Mouse (Mus musculus): Measurements from ENCODE around the gene Gm49630. TPM values are rescaled to one million over a fixed set of nuclear protein-coding genes. Genes with fewer than 3 reads are reported as not detected.
"Not testable (repeated sequence)": the region's sequence is repeated elsewhere in the genome, so short reads cannot be mapped to it uniquely, and the experiment has no call there.

The Gm49630 gene
- polyA plus RNA-seq (2015; fragmentation: Nextera tagmentation; extraction: Ambion mirVana) = not detected in 2 replicates

GRCm38 (mm10) chr17:7371879-7372278, at the start of gene Gm49630:
TSS of gene Gm49630 (minus strand) at chr17:7371979.
- ATAC-seq; H3K4me3 ChIP-seq (ENCODE audit: low read depth, low read length): not testable (repeated sequence)

GRCm38 (mm10) chr17:7420191-7420973, 48.6 kb upstream of the Gm49630 start:
- not testable (repeated sequence) for H3K4me3 ChIP-seq (ENCODE audit: low read depth, low read length); H3K9ac ChIP-seq (ENCODE audit: low read depth, low read length); H3K27ac ChIP-seq (ENCODE audit: low read depth, low read length); H3K36me3 ChIP-seq (ENCODE audit: control insufficient read depth, insufficient read depth); H3K4me2 ChIP-seq (replicated peaks; ENCODE audit: low read depth); H3K9me3 ChIP-seq (ENCODE audit: control insufficient read depth); H3K4me1 ChIP-seq (replicated peaks; ENCODE audit: control insufficient read depth, insufficient read depth, low read length); H3K27me3 ChIP-seq (replicated peaks; ENCODE audit: control insufficient read depth, insufficient read depth, low read length)
- peak; percentile 66 for ATAC-seq
- peak; percentile 67 for TF ChIP-seq CTCF (IDR thresholded peaks at IDR 0.05; ENCODE audit: low read depth)
- 33% methylated on average over 3 of the region's 3 CpGs for WGBS

More at GRCm38 (mm10) chr17:7371879-7372278, at the start of gene Gm49630:
- not testable (repeated sequence) for H3K36me3 ChIP-seq (ENCODE audit: control insufficient read depth, insufficient read depth); H3K27me3 ChIP-seq (replicated peaks; ENCODE audit: control insufficient read depth, insufficient read depth, low read length); H3K9me3 ChIP-seq (ENCODE audit: control insufficient read depth); H3K27ac ChIP-seq (ENCODE audit: low read depth, low read length); H3K4me1 ChIP-seq (replicated peaks; ENCODE audit: control insufficient read depth, insufficient read depth, low read length); H3K9ac ChIP-seq (ENCODE audit: low read depth, low read length); H3K4me2 ChIP-seq (replicated peaks; ENCODE audit: low read depth)
- WGBS = 89% methylated on average over 2 of the region's 5 CpGs

- H3K4me2 ChIP-seq (replicated peaks; ENCODE audit: low read depth); ATAC-seq; H3K4me1 ChIP-seq (replicated peaks; ENCODE audit: control insufficient read depth, insufficient read depth, low read length); H3K27ac ChIP-seq (ENCODE audit: low read depth, low read length); H3K9me3 ChIP-seq (ENCODE audit: control insufficient read depth); H3K9ac ChIP-seq (ENCODE audit: low read depth, low read length); H3K36me3 ChIP-seq (ENCODE audit: control insufficient read depth, insufficient read depth); H3K27me3 ChIP-seq (replicated peaks; ENCODE audit: control insufficient read depth, insufficient read depth, low read length); H3K4me3 ChIP-seq (ENCODE audit: low read depth, low read length): not testable (repeated sequence)
- WGBS = 87% methylated on average over 6 of the region's 9 CpGs
Observed at GRCm38 (mm10) chr17:7414601-7415310, 43.0 kb upstream of the Gm49630 start.

GRCm38 (mm10) chr17:7413336-7413735, 41.6 kb upstream of the Gm49630 start:
- 72% methylated on average over 8 of the region's 8 CpGs for WGBS
- H3K4me2 ChIP-seq (replicated peaks; ENCODE audit: low read depth); H3K36me3 ChIP-seq (ENCODE audit: control insufficient read depth, insufficient read depth); ATAC-seq; H3K9ac ChIP-seq (ENCODE audit: low read depth, low read length); H3K27me3 ChIP-seq (replicated peaks; ENCODE audit: control insufficient read depth, insufficient read depth, low read length); H3K9me3 ChIP-seq (ENCODE audit: control insufficient read depth); H3K27ac ChIP-seq (ENCODE audit: low read depth, low read length); H3K4me3 ChIP-seq (ENCODE audit: low read depth, low read length); H3K4me1 ChIP-seq (replicated peaks; ENCODE audit: control insufficient read depth, insufficient read depth, low read length): not testable (repeated sequence)

- H3K9ac ChIP-seq (ENCODE audit: low read depth, low read length); H3K4me3 ChIP-seq (ENCODE audit: low read depth, low read length); H3K36me3 ChIP-seq (ENCODE audit: control insufficient read depth, insufficient read depth); H3K4me1 ChIP-seq (replicated peaks; ENCODE audit: control insufficient read depth, insufficient read depth, low read length); ATAC-seq; H3K9me3 ChIP-seq (ENCODE audit: control insufficient read depth); H3K27me3 ChIP-seq (replicated peaks; ENCODE audit: control insufficient read depth, insufficient read depth, low read length); H3K4me2 ChIP-seq (replicated peaks; ENCODE audit: low read depth); H3K27ac ChIP-seq (ENCODE audit: low read depth, low read length): not testable (repeated sequence)
- WGBS = 74% methylated on average over 6 of the region's 6 CpGs
Observed at GRCm38 (mm10) chr17:7399770-7400169, 28.0 kb upstream of the Gm49630 start.

- ATAC-seq = peak; percentile 86
- 60% methylated on average over 6 of the region's 6 CpGs for WGBS
- H3K9me3 ChIP-seq (ENCODE audit: control insufficient read depth); H3K27me3 ChIP-seq (replicated peaks; ENCODE audit: control insufficient read depth, insufficient read depth, low read length); H3K36me3 ChIP-seq (ENCODE audit: control insufficient read depth, insufficient read depth); H3K4me2 ChIP-seq (replicated peaks; ENCODE audit: low read depth); H3K4me3 ChIP-seq (ENCODE audit: low read depth, low read length); H3K27ac ChIP-seq (ENCODE audit: low read depth, low read length); H3K9ac ChIP-seq (ENCODE audit: low read depth, low read length); H3K4me1 ChIP-seq (replicated peaks; ENCODE audit: control insufficient read depth, insufficient read depth, low read length): not testable (repeated sequence)
Observed at GRCm38 (mm10) chr17:7398198-7398847, 26.5 kb upstream of the Gm49630 start.

GRCm38 (mm10) chr17:7397079-7397478, 25.3 kb upstream of the Gm49630 start:
- H3K9ac ChIP-seq (ENCODE audit: low read depth, low read length); H3K27ac ChIP-seq (ENCODE audit: low read depth, low read length); H3K9me3 ChIP-seq (ENCODE audit: control insufficient read depth); H3K36me3 ChIP-seq (ENCODE audit: control insufficient read depth, insufficient read depth); H3K4me2 ChIP-seq (replicated peaks; ENCODE audit: low read depth); H3K4me3 ChIP-seq (ENCODE audit: low read depth, low read length); H3K4me1 ChIP-seq (replicated peaks; ENCODE audit: control insufficient read depth, insufficient read depth, low read length); H3K27me3 ChIP-seq (replicated peaks; ENCODE audit: control insufficient read depth, insufficient read depth, low read length); ATAC-seq: not testable (repeated sequence)
- WGBS = 76% methylated on average over 11 of the region's 13 CpGs

GRCm38 (mm10) chr17:7396288-7396687, 24.5 kb upstream of the Gm49630 start:
- not testable (repeated sequence) for H3K9me3 ChIP-seq (ENCODE audit: control insufficient read depth); H3K27ac ChIP-seq (ENCODE audit: low read depth, low read length); H3K4me1 ChIP-seq (replicated peaks; ENCODE audit: control insufficient read depth, insufficient read depth, low read length); ATAC-seq; H3K36me3 ChIP-seq (ENCODE audit: control insufficient read depth, insufficient read depth); H3K4me3 ChIP-seq (ENCODE audit: low read depth, low read length); H3K9ac ChIP-seq (ENCODE audit: low read depth, low read length); H3K4me2 ChIP-seq (replicated peaks; ENCODE audit: low read depth); H3K27me3 ChIP-seq (replicated peaks; ENCODE audit: control insufficient read depth, insufficient read depth, low read length)
- no CpG with 5 or more reads among the region's 2 CpGs for whole genome bisulfite sequencing

GRCm38 (mm10) chr17:7395671-7396070, 23.9 kb upstream of the Gm49630 start:
- not testable (repeated sequence) for H3K27me3 ChIP-seq (replicated peaks; ENCODE audit: control insufficient read depth, insufficient read depth, low read length); H3K9ac ChIP-seq (ENCODE audit: low read depth, low read length); H3K27ac ChIP-seq (ENCODE audit: low read depth, low read length); H3K4me2 ChIP-seq (replicated peaks; ENCODE audit: low read depth); H3K36me3 ChIP-seq (ENCODE audit: control insufficient read depth, insufficient read depth); H3K4me1 ChIP-seq (replicated peaks; ENCODE audit: control insufficient read depth, insufficient read depth, low read length); ATAC-seq; H3K9me3 ChIP-seq (ENCODE audit: control insufficient read depth); H3K4me3 ChIP-seq (ENCODE audit: low read depth, low read length)
- 92% methylated on average over 7 of the region's 8 CpGs for WGBS

Data from intestine, postnatal 0 days (tissue).